16 mouse cellular contexts compared by ENCODE assay signal in the genomic region with DNA sequence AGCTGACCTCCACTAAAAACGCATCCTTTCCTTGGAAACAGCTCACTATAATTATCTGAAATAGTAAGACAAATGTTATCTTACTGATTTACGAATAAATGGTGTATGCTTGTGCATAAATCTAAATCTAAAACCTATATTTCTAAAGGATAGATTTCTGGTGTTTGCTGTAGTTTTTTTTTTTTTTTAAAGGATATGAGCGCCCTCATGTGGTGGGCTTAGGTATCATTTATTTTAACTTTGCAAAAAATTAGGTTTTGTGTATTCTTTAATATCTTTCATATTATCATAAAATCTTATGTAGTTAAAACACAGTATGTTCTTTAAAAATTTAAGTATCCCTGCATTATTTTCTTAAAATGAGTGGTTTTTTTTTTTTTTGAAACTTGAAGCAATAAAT. TPM values are rescaled to one million over a fixed set of nuclear protein-coding genes. Genes with fewer than 3 reads are reported as not detected.
DNase-seq lines count a peak whose midpoint lies in the region; ATAC-seq and TF ChIP-seq lines count a peak whose summit lies in the region.
"Had no signal": no experiment of that assay in that cellular context is flagged by ENCODE, and none has a peak within 500 bp of the region (broad histone marks: within the 10 kb centered on the region; RNA-seq: fewer than 3 reads in every experiment).

No protein-coding gene starts in this region.

- TF ChIP-seq CTCF in gastrocnemius, adult 2 months (IDR thresholded peaks at IDR 0.05), result peak; percentile 61
- TF ChIP-seq CTCF in lung, embryonic 14.5 days (IDR thresholded peaks at IDR 0.05; ENCODE audit: low read depth), result peak; percentile 51

- H3K27ac ChIP-seq in gastrocnemius, adult 2 months, result no peak overlapping the region
- H3K27ac ChIP-seq in lung, embryonic 14.5 days (ENCODE audit: low read depth), result no peak overlapping the region
- H3K27ac ChIP-seq: embryonic facial prominence, embryonic 13.5 days; midbrain, embryonic 12.5 days; neural tube, embryonic 15.5 days had no signal

- intact Hi-C loops in gastrocnemius, adult 2 months (cut with DNase I), result loop anchor here (5.0 kb wide), 1 partner anchor 833 kb away; no protein-coding TSS in a partner anchor

- peaks cover 33% of the 10 kb centered on the region for H3K36me3 ChIP-seq in lung, embryonic 14.5 days (ENCODE audit: insufficient read depth)

- 42% methylated on average over 3 of the region's 3 CpGs for WGBS in lung, embryonic 14.5 days

- no peaks in the 10 kb centered on the region for H3K4me1 ChIP-seq in lung, embryonic 14.5 days (ENCODE audit: insufficient read depth)
- H3K4me1 ChIP-seq: embryonic facial prominence, embryonic 13.5 days; midbrain, embryonic 12.5 days; neural tube, embryonic 15.5 days had no signal

- H3K4me2 ChIP-seq in lung, embryonic 14.5 days, result no peak overlapping the region
- H3K4me2 ChIP-seq: embryonic facial prominence, embryonic 13.5 days; midbrain, embryonic 12.5 days; neural tube, embryonic 15.5 days had no signal

- H3K9ac ChIP-seq in lung, embryonic 14.5 days, result no peak overlapping the region
- H3K9ac ChIP-seq: embryonic facial prominence, embryonic 13.5 days; midbrain, embryonic 12.5 days; neural tube, embryonic 15.5 days had no signal

- no peaks in the 10 kb centered on the region for H3K27me3 ChIP-seq in lung, embryonic 14.5 days (ENCODE audit: insufficient read depth, low read length)
- H3K27me3 ChIP-seq: embryonic facial prominence, embryonic 13.5 days; midbrain, embryonic 12.5 days; neural tube, embryonic 15.5 days had no signal

- no peak overlapping the region for H3K4me3 ChIP-seq in gastrocnemius, adult 2 months
- H3K4me3 ChIP-seq in lung, embryonic 14.5 days (ENCODE audit: low read depth, low read length), result no peak overlapping the region
- H3K4me3 ChIP-seq: embryonic facial prominence, embryonic 13.5 days; midbrain, embryonic 12.5 days; neural tube, embryonic 15.5 days had no signal

- H3K9me3 ChIP-seq in lung, embryonic 14.5 days (ENCODE audit: low read depth, low read length), result no peaks in the 10 kb centered on the region
- H3K9me3 ChIP-seq: embryonic facial prominence, embryonic 13.5 days; midbrain, embryonic 12.5 days; neural tube, embryonic 15.5 days had no signal

- no peak for ATAC-seq in lung, embryonic 14.5 days (ENCODE audit: insufficient read depth)
- ATAC-seq: forebrain, embryonic 16.5 days had no signal

- DNase-seq in gastrocnemius, adult 2 months, result no peak
- no peak for DNase-seq in gastrocnemius, postnatal 25 days
- DNase-seq in lung, embryonic 14.5 days, result peak; percentile 49
- DNase-seq in lung, postnatal 36 days, result no peak
- peak; percentile 7 for DNase-seq in Muller cell, postnatal 12 days (ENCODE audit: inconsistent ontology term)
- peak; percentile 27 for DNase-seq in naive thymus-derived CD4-positive, alpha-beta T cell, adult 2 months (ENCODE audit: low read depth)
- DNase-seq in right cerebral cortex, postnatal 25 days, result no peak
- DNase-seq in cerebellum, adult 11 months, result no peak
- DNase-seq: adrenal gland, adult 2 months; heart, postnatal 4 days; kidney, postnatal 10 days; thymus, postnatal 36 days had no signal

RNA-seq across cellular contexts. Expression of gene Tmtc3, which starts 12.1 kb away (rescaled TPM):
- 10 to 100 TPM in 1 of 2 experiments, 1 to 10 TPM in 1; 10.0 to 11.7 TPM for total RNA-seq in gastrocnemius, adult 2 months (2021)
- total RNA-seq in gastrocnemius, postnatal 25 days (2021), result 10 to 100 TPM in 1 of 2 experiments, 1 to 10 TPM in 1; 6.7 to 10.4 TPM
- 35.2 and 35.5 TPM in 2 replicates for polyA plus RNA-seq in lung, embryonic 14.5 days (2014; fragmentation: Nextera tagmentation; extraction: Ambion mirVana)

RNA-seq across cellular contexts. Expression of gene Cep290, which starts 12.3 kb away (rescaled TPM):
- total RNA-seq in gastrocnemius, adult 2 months (2021), result 1 to 10 TPM; 3.4 to 3.7 TPM
- 1 to 10 TPM; 2.0 to 2.9 TPM for total RNA-seq in gastrocnemius, postnatal 25 days (2021)
- polyA plus RNA-seq in lung, embryonic 14.5 days (2014; fragmentation: Nextera tagmentation; extraction: Ambion mirVana), result 6.2 and 6.7 TPM in 2 replicates

Comparison
In these comparisons a context has a peak if more than half of its experiments do, and no peak if none do; other contexts are left out.
1. DNase-seq: peak in lung, embryonic 14.5 days (single experiment), Muller cell, postnatal 12 days (single experiment) and naive thymus-derived CD4-positive, alpha-beta T cell, adult 2 months (single experiment); none in gastrocnemius, adult 2 months (single experiment), gastrocnemius, postnatal 25 days (single experiment), lung, postnatal 36 days (single experiment), right cerebral cortex, postnatal 25 days (single experiment) and cerebellum, adult 11 months (single experiment).